ENCODE assay signal across 8 mouse cellular contexts in the genomic region with DNA sequence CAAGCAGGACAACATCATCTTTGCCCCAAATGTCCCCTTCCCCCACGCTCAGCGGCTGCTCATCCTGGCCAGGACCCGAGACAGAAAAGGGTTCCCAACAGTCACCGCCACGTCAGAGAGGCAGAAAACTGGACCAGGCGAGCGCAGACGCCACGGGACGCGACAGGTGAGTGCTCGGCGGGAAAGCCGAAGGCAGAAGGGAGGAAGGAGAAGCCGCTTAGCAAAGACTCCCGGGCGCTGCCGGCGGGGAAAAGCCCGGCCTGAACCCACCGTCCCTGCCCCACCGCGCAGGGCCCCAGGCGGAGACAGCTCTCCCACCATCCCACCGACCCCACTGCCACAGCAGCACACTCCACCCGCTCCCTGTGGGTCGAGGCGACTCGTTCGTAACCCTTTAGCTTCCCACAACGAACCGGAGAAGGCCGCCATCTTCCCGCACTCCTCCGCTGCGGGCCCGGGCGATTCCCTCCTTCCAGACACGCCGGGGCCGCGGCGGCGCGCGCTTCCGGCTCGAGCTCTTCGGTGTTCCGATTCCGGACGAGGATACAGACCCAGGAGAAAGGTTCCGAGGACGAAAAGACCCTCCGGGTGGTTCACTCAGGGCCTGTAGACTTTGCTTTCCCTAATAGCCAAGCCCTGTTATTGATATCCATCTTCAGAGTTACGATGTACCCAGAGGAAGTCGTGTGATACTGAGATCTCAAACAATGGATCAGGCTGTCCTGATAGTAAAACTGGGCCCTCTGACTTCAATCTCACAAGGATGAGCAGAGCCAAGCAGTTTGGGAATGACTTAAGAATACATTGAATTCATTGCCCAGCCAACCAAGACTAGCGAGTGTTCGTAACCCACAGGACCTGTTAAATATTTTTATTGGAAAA. TPM values are rescaled to one million over a fixed set of nuclear protein-coding genes. Genes with fewer than 3 reads are reported as not detected.
DNase-seq lines count a peak whose midpoint lies in the region; ATAC-seq lines count a peak whose summit lies in the region.

Gene Ddx1, minus strand, starts transcription at position 523 of the 882 bp plus-strand sequence.

- peak; percentile 80 to 92 for DNase-seq in adrenal gland, adult (ENCODE audit: inconsistent age in 2 of 2, low spot score in 1 of 2)
- DNase-seq in embryo, embryonic 10.5 days (ENCODE audit: low spot score): peak; percentile 85
- peak; percentile 65 for DNase-seq in gastrocnemius, postnatal 25 days
- peak; percentile 93 for DNase-seq in intestine, embryonic 14.5 days (ENCODE audit: low spot score)
- DNase-seq in left cerebral cortex, postnatal 14 days (ENCODE audit: low spot score in 2 of 2): peak; percentile 83 to 86
- peak; percentile 86 for DNase-seq in mesoderm, embryonic 11.5 days (ENCODE audit: low read depth, low spot score)
- DNase-seq in right cerebral cortex, postnatal 36 days (ENCODE audit: low spot score in 2 of 2): peak; percentile 60 to 71
- DNase-seq in yolk sac, embryonic 10.5 days (ENCODE audit: low spot score): peak; percentile 76

- intact Hi-C loops in left cerebral cortex, postnatal 14 days (cut with DNase I): no loop called here

- peak within 1 kb of the TSS; percentile 80 for H3K27ac ChIP-seq in intestine, embryonic 14.5 days (ENCODE audit: low read depth)

- no peaks in the 10 kb centered on the region for H3K9me3 ChIP-seq in intestine, embryonic 14.5 days (ENCODE audit: control insufficient read depth, low read length)

- peak within 1 kb of the TSS; percentile 80 for H3K9ac ChIP-seq in intestine, embryonic 14.5 days (ENCODE audit: low read length)

- 2% methylated on average over 59 of the region's 59 CpGs for WGBS in intestine, embryonic 14.5 days

- peak within 1 kb of the TSS; percentile 66 for H3K4me3 ChIP-seq in intestine, embryonic 14.5 days (ENCODE audit: low read depth, low read length)

- peak within 1 kb of the TSS; percentile 55 for H3K4me2 ChIP-seq in intestine, embryonic 14.5 days (ENCODE audit: low read length)

- ATAC-seq in intestine, embryonic 14.5 days (replicated peaks; ENCODE audit: low FRiP score, low TSS enrichment, low read depth): peak; percentile 92

- H3K36me3 ChIP-seq in intestine, embryonic 14.5 days (ENCODE audit: control insufficient read depth, insufficient read depth, low read length): peaks cover 22% of the 10 kb centered on the region

- no peaks in the 10 kb centered on the region for H3K27me3 ChIP-seq in intestine, embryonic 14.5 days (replicated peaks; ENCODE audit: control insufficient read depth, insufficient read depth, low read length)

- peaks cover 11% of the 10 kb centered on the region for H3K4me1 ChIP-seq in intestine, embryonic 14.5 days (replicated peaks; ENCODE audit: control insufficient read depth, insufficient read depth, low read length)

RNA-seq across cellular contexts. Expression of gene Ddx1, which starts in this region (rescaled TPM):
- total RNA-seq in gastrocnemius, postnatal 25 days (2021): 100 to 1,000 TPM in 1 of 2 experiments, 10 to 100 TPM in 1; 99.4 to 101 TPM
- 149 and 170 TPM in 2 replicates for polyA plus RNA-seq in intestine, embryonic 14.5 days (2014; fragmentation: Nextera tagmentation; extraction: Ambion mirVana)
- 100 to 1,000 TPM; 128 to 135 TPM for total RNA-seq in left cerebral cortex, postnatal 14 days (2021)

Comparison
In these comparisons a context has a peak if more than half of its experiments do, and no peak if none do; other contexts are left out.
1. Peak in every context shown above with its lines: DNase-seq, ATAC-seq, H3K4me3 ChIP-seq and H3K27ac ChIP-seq.